Mouse (Mus musculus): ENCODE measurements at regions not wholly inside any gene's neighbourhood (a gene's known extent, or its start where the extent isn't known, plus 50 kb on each side); places are given as distances from the start of the nearest gene placed in this dataset.

DNA sequence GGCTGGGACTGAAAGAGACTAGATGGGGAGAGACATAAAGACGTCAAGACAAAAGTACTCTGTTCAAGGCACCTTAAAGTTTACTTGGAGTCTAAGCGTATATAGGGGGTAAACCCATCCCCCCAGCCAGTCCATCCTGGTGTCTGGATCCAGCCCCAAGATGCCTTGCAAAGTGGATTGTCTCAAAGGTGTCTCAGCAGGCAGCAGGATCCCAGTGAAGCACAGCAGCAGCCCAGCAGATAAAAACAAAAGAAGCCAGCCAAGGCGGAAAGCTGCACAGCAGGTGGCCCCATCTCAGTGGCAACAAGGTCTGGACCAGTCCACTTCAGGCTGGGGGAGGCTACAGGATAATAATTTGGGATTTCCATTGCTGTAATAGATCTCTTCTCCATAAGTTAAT lies 72.0 kb upstream of the Col5a2 start:
- no peak overlapping the region for H3K9ac ChIP-seq (replicated peaks; ENCODE audit: low read depth)
- TF ChIP-seq CTCF (IDR thresholded peaks at IDR 0.05) (no peak), EP300 (IDR thresholded peaks at IDR 0.05) (no peak)
- 41% methylated on average over 3 of the region's 3 CpGs for WGBS
- no peak overlapping the region for H3K27ac ChIP-seq (ENCODE audit: low read length)
- no peak overlapping the region for H3K4me3 ChIP-seq (ENCODE audit: low read depth, low read length)
- H3K36me3 ChIP-seq (ENCODE audit: insufficient read depth, low read length), result no peaks in the 10 kb centered on the region
- H3K27me3 ChIP-seq (replicated peaks; ENCODE audit: insufficient read depth, low read length), result no peaks in the 10 kb centered on the region
- no peaks in the 10 kb centered on the region for H3K9me3 ChIP-seq (ENCODE audit: low read length)
- no peak for ATAC-seq
- H3K4me2 ChIP-seq (replicated peaks; ENCODE audit: low read depth, low read length), result no peak overlapping the region
- DNase-seq (ENCODE audit: low spot score), result no peak
- H3K4me1 ChIP-seq (ENCODE audit: insufficient read depth, low read depth, low read length), result no peaks in the 10 kb centered on the region

DNA sequence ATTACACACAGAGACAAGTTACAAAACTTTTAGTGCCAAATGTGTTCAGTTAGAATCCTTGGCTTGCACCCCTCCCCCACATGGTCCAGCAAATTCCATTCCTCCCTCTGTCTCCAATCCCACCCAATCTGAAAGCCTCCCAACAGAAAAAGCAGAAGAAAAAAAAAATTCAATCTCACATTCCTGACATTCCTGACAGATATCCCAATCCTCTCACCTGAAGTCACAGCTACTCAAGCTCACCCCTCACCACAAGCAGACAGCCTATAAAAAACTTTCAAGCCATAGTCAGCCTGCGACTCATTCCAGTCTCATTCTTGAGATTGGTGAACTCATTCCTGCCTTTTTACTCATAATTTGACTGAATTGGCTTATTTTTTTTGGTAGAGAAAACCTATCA lies 77.4 kb upstream of the Col5a2 start:
- no peak for DNase-seq (ENCODE audit: low spot score)
- ATAC-seq, result no peak
- no peak overlapping the region for H3K27ac ChIP-seq (ENCODE audit: low read length)
- H3K36me3 ChIP-seq (ENCODE audit: insufficient read depth, low read length), result no peaks in the 10 kb centered on the region
- H3K4me1 ChIP-seq (ENCODE audit: insufficient read depth, low read depth, low read length), result no peaks in the 10 kb centered on the region
- whole genome bisulfite sequencing, result 45% methylated on average over 1 of the region's 1 CpGs
- H3K9me3 ChIP-seq (ENCODE audit: low read length), result no peaks in the 10 kb centered on the region
- H3K4me3 ChIP-seq (ENCODE audit: low read depth, low read length), result no peak overlapping the region
- H3K4me2 ChIP-seq (replicated peaks; ENCODE audit: low read depth, low read length), result no peak overlapping the region
- TF ChIP-seq EP300 (IDR thresholded peaks at IDR 0.05) (0 out of 2 replicates have a peak, but pooled peaks have one; percentile 21), CTCF (IDR thresholded peaks at IDR 0.05) (no peak)
- H3K9ac ChIP-seq (replicated peaks; ENCODE audit: low read depth), result no peak overlapping the region
- no peaks in the 10 kb centered on the region for H3K27me3 ChIP-seq (replicated peaks; ENCODE audit: insufficient read depth, low read length)

DNA sequence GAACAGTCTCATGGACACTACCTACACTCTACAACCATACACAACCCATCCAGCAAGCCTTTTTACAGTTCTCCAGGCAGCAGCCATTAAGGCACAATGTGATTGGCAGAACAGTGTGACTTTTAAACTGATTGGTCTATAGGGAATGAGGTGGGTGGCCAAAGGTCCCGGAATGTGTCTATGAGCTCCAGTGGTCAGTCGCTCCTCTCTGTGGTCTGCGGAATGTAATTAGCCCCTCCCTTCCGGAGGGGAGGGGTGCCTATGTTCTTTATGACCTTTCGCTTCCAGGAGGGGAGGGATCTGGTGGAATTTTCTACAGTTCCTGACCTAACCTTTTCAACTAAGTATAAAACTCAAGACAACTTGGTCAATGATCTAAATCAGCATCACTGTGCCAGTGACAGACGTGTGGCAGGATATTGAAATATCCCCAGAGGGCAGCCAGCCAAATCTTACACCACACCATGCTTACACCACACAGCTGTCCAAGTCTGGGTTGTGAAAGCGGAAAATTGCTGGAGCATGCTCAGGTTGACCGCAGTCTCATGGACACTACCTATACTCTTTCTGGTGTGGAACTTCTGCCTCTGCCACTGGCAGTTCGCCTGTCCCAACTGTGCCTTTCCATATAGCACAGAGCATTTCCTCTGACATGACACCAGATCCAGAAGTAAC lies 84.4 kb upstream of the Col5a2 start:
- no peaks in the 10 kb centered on the region for H3K27me3 ChIP-seq (replicated peaks; ENCODE audit: insufficient read depth, low read length)
- no peak overlapping the region for H3K4me3 ChIP-seq (ENCODE audit: low read depth, low read length)
- ATAC-seq (peak; percentile 78), DNase-seq (ENCODE audit: low spot score) (peak; percentile 70)
- H3K4me2 ChIP-seq (replicated peaks; ENCODE audit: low read depth, low read length), result no peak overlapping the region
- H3K9me3 ChIP-seq (ENCODE audit: low read length), result no peaks in the 10 kb centered on the region
- TF ChIP-seq EP300 (IDR thresholded peaks at IDR 0.05), result no peak
- no peak for TF ChIP-seq CTCF (IDR thresholded peaks at IDR 0.05)
- no peaks in the 10 kb centered on the region for H3K4me1 ChIP-seq (ENCODE audit: insufficient read depth, low read depth, low read length)
- no peaks in the 10 kb centered on the region for H3K36me3 ChIP-seq (ENCODE audit: insufficient read depth, low read length)
- 66% methylated on average over 9 of the region's 9 CpGs for WGBS
- no peak overlapping the region for H3K9ac ChIP-seq (replicated peaks; ENCODE audit: low read depth)
- H3K27ac ChIP-seq (ENCODE audit: low read length), result no peak overlapping the region

DNA sequence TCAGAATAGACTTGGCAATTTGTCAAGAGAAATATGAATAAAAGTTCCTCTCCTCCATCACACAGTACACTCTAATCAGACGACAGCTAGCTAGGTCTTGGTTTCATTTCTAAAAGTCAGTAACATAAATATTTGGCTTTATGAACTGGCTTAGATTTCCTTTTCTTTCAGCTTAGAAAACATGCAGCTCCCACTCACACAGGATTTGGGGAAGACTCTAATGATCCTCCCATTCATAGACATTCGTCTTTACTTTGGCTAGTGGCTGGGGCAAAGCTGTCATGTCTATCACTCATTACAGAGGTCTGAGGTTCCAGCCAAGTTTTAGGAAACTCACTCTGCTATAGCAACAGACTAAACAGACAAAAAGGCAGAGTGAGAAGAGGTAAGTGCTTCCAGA lies 94.2 kb upstream of the Col5a2 start:
- no peak overlapping the region for H3K4me2 ChIP-seq (replicated peaks; ENCODE audit: low read depth, low read length)
- WGBS, result 23% methylated on average over 2 of the region's 2 CpGs
- no peak overlapping the region for H3K4me3 ChIP-seq (ENCODE audit: low read depth, low read length)
- H3K9me3 ChIP-seq (ENCODE audit: low read length), result no peaks in the 10 kb centered on the region
- TF ChIP-seq EP300 (IDR thresholded peaks at IDR 0.05), result no peak
- TF ChIP-seq CTCF (IDR thresholded peaks at IDR 0.05), result no peak
- no peaks in the 10 kb centered on the region for H3K27me3 ChIP-seq (replicated peaks; ENCODE audit: insufficient read depth, low read length)
- ATAC-seq (peak; percentile 23; the same call in 1 of the 2 replicates), DNase-seq (ENCODE audit: low spot score) (peak; percentile 25)
- H3K36me3 ChIP-seq (ENCODE audit: insufficient read depth, low read length), result no peaks in the 10 kb centered on the region
- no peaks in the 10 kb centered on the region for H3K4me1 ChIP-seq (ENCODE audit: insufficient read depth, low read depth, low read length)
- no peak overlapping the region for H3K9ac ChIP-seq (replicated peaks; ENCODE audit: low read depth)
- H3K27ac ChIP-seq (ENCODE audit: low read length), result no peak overlapping the region

DNA sequence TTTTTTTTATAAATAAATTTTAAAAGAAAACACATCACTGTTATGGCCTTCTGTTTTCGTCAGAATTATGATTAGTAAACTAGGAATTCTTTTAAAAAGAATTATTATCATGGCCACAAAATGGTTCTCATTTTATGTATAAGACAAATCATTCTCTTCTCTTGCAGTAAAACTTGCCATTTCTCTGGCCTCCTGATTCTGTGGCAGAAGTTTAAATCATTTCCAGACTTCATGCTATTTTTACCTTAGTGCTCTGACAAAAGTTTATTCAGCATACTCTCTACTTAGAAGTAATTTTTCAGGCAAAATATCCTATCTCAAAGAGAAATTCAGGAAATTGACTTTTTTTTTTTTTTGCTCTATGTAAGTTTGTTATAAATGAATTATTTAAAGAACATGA lies 96.3 kb upstream of the Col5a2 start:
- no peak for ATAC-seq
- H3K9me3 ChIP-seq (ENCODE audit: low read length), result no peaks in the 10 kb centered on the region
- no peaks in the 10 kb centered on the region for H3K27me3 ChIP-seq (replicated peaks; ENCODE audit: insufficient read depth, low read length)
- H3K27ac ChIP-seq (ENCODE audit: low read length), result no peak overlapping the region
- TF ChIP-seq EP300 (IDR thresholded peaks at IDR 0.05) (no peak), CTCF (IDR thresholded peaks at IDR 0.05) (no peak)
- no peak for DNase-seq (ENCODE audit: low spot score)
- H3K36me3 ChIP-seq (ENCODE audit: insufficient read depth, low read length), result no peaks in the 10 kb centered on the region
- WGBS, result 43% methylated on average over 1 of the region's 1 CpGs
- H3K4me2 ChIP-seq (replicated peaks; ENCODE audit: low read depth, low read length), result no peak overlapping the region
- no peak overlapping the region for H3K9ac ChIP-seq (replicated peaks; ENCODE audit: low read depth)
- no peaks in the 10 kb centered on the region for H3K4me1 ChIP-seq (ENCODE audit: insufficient read depth, low read depth, low read length)
- no peak overlapping the region for H3K4me3 ChIP-seq (ENCODE audit: low read depth, low read length)

DNA sequence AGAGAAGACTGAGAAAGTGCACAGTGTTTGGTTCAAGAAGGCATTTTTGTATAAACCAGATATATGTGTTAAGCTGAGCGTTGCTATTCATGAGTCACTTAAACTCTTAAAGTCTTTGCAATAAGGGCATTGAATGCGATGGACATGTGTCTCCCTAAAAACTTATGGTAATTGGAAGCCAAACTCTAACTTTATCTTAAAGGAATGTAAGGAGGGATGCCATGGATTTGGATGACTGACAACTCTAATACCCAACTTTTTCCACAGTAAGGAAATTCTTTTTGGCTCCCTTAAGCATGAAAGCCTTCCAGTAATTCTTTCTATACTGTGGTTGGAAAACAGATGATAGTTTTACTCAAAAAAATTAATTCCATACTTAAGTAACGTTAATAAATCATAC lies 96.9 kb upstream of the Col5a2 start:
- TF ChIP-seq CTCF (IDR thresholded peaks at IDR 0.05), result no peak
- no peak for TF ChIP-seq EP300 (IDR thresholded peaks at IDR 0.05)
- Histone ChIP-seq H3K4me1 (ENCODE audit: insufficient read depth, low read depth, low read length) (no peaks in the 10 kb centered on the region), H3K9ac (replicated peaks; ENCODE audit: low read depth) (no peak overlapping the region), H3K27ac (ENCODE audit: low read length) (no peak overlapping the region), H3K9me3 (ENCODE audit: low read length) (no peaks in the 10 kb centered on the region), H3K4me2 (replicated peaks; ENCODE audit: low read depth, low read length) (no peak overlapping the region), H3K4me3 (ENCODE audit: low read depth, low read length) (no peak overlapping the region), H3K27me3 (replicated peaks; ENCODE audit: insufficient read depth, low read length) (no peaks in the 10 kb centered on the region), H3K36me3 (ENCODE audit: insufficient read depth, low read length) (no peaks in the 10 kb centered on the region)
- ATAC-seq, result no peak
- no peak for DNase-seq (ENCODE audit: low spot score)
- 73% methylated on average over 3 of the region's 3 CpGs for WGBS

DNA sequence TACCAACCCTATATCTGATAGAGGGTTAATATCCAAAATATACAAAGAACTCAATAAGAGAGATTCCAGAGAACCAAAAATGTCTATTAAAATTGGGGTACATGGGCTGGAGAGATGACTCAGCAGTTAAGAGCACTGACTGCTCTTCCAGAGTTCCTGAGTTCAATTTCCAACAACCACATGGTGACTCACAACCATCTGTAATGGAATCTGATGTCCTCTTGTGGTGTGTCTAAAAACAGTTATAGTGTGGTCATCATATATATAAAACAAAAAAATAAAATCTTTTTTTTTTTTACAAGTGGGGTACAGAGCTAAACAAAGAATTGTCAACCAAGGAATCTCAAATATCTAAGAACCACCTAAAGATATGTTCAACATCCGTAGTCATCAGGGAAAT lies 102.5 kb upstream of the Col5a2 start:
- Histone ChIP-seq H3K9me3 (ENCODE audit: low read length) (no peaks in the 10 kb centered on the region), H3K9ac (replicated peaks; ENCODE audit: low read depth) (no peak overlapping the region), H3K4me3 (ENCODE audit: low read depth, low read length) (no peak overlapping the region), H3K36me3 (ENCODE audit: insufficient read depth, low read length) (no peaks in the 10 kb centered on the region), H3K27ac (ENCODE audit: low read length) (no peak overlapping the region), H3K27me3 (replicated peaks; ENCODE audit: insufficient read depth, low read length) (no peaks in the 10 kb centered on the region), H3K4me2 (replicated peaks; ENCODE audit: low read depth, low read length) (no peak overlapping the region), H3K4me1 (ENCODE audit: insufficient read depth, low read depth, low read length) (no peaks in the 10 kb centered on the region)
- TF ChIP-seq CTCF (IDR thresholded peaks at IDR 0.05) (no peak), EP300 (IDR thresholded peaks at IDR 0.05) (no peak)
- no peak for DNase-seq (ENCODE audit: low spot score)
- 59% methylated on average over 1 of the region's 1 CpGs for WGBS
- ATAC-seq, result no peak
